Mouse (Mus musculus): ENCODE measurements at regions not wholly inside any gene's neighbourhood (a gene's known extent, or its start where the extent isn't known, plus 50 kb on each side); places are given as distances from the start of the nearest gene placed in this dataset.

- TF ChIP-seq POLR2A (IDR thresholded peaks at IDR 0.05; ENCODE audit: low read depth, low read length) (no peak), CTCF (IDR thresholded peaks at IDR 0.05; ENCODE audit: extremely low read depth, insufficient read depth, insufficient read length, insufficient replicate concordance) (no peak)
These were observed 206.8 kb upstream of the Btg1 start for GRCm38 (mm10) chr10:96410028-96410427.

Data from spleen, adult 2 months (tissue).